Mouse (Mus musculus) midbrain, embryonic 11.5 days (tissue): ENCODE results near the gene Hspa14. TPM values are rescaled to one million over a fixed set of nuclear protein-coding genes. Genes with fewer than 3 reads are reported as not detected.

Experiments used
- ATAC-seq: fragments of 200-750 bp; cut with Nextera tagmentation; 2 replicates; pipeline ENCODE4 v1.8.0; 2017; ENCODE audit warnings: moderate TSS enrichment, moderate library complexity; ENCODE audit not compliant: low FRiP score
- DNase-seq: peaks from one replicate; pipeline ENCODE4 v3.0.0; 2015; ENCODE audit warnings: low spot score; ENCODE audit errors: missing footprints
- H3K27ac ChIP-seq: fragments of 300-500 bp; sonication (generic); 2 replicates; pipeline ENCODE4 v1.5.1; 2014; ENCODE audit warnings: low read depth, low read length
- H3K27me3 ChIP-seq: fragments of 300-500 bp; sonication (generic); 2 replicates; pipeline ENCODE4 v1.6.1; 2014; ENCODE audit warnings: mild to moderate bottlenecking, low read length, moderate library complexity, mixed read lengths; ENCODE audit not compliant: control insufficient read depth, insufficient read depth
- H3K36me3 ChIP-seq: fragments of 300-500 bp; sonication (generic); 2 replicates; pipeline ENCODE4 v1.6.1; 2014; ENCODE audit warnings: mild to moderate bottlenecking, low read length, moderate library complexity, mixed read lengths; ENCODE audit not compliant: control insufficient read depth, insufficient read depth
- H3K4me1 ChIP-seq: fragments of 300-500 bp; sonication (generic); 2 replicates; pipeline ENCODE4 v1.6.1; 2014; ENCODE audit warnings: low read length; ENCODE audit not compliant: control insufficient read depth, insufficient read depth
- H3K4me2 ChIP-seq: fragments of 300-500 bp; sonication (generic); 2 replicates; pipeline ENCODE4 v1.6.1; 2014; ENCODE audit warnings: mild to moderate bottlenecking, moderate library complexity
- H3K4me3 ChIP-seq: fragments of 300-500 bp; sonication (generic); 2 replicates; pipeline ENCODE4 v1.5.1; 2014; ENCODE audit warnings: low read depth, low read length
- H3K9ac ChIP-seq: fragments of 300-500 bp; sonication (generic); 2 replicates; pipeline ENCODE4 v1.6.1; 2014; ENCODE audit warnings: low read length
- H3K9me3 ChIP-seq: fragments of 300-500 bp; sonication (generic); 2 replicates; pipeline ENCODE4 v1.6.1; 2016; ENCODE audit warnings: low read length; ENCODE audit not compliant: control insufficient read depth
- WGBS: fragments of 180-500 bp; shearing (Covaris S2); extraction: QIAGEN DNeasy Blood & Tissue Kit; methylation state at CpG from one replicate; pipeline ENCODE4 v1.1.7; 2014; 5-methylcytosine and 5-hydroxymethylcytosine counted together
- polyA plus RNA-seq: library from polyadenylated mRNA; unstranded; fragments of >200 nt; fragmentation: Nextera tagmentation; extraction: Ambion mirVana; gene quantifications from 2 replicates; pipeline ENCODE4 v1.2.1, GENCODE M21; 2014

Hspa14 gene
- 122 TPM in 2 replicates for polyA plus RNA-seq

GRCm38 (mm10) chr2:3512552-3513454 is at the start of gene Hspa14, which contains the start of the genes Gm45902 and Cdnf:
Gene Hspa14 (minus strand): TSS chr2:3512814.
Gene Gm45902 (minus strand): TSS chr2:3512790.
Gene Cdnf (plus strand): TSS chr2:3513030.
- Histone ChIP-seq H3K9me3 (no peaks in the 10 kb centered on the region), H3K36me3 (peaks cover 10% of the 10 kb centered on the region; the same call in 1 of the 2 replicates), H3K9ac (peak within 1 kb of the TSS; percentile 74), H3K4me1 (peaks cover 9% of the 10 kb centered on the region), H3K27me3 (no peaks in the 10 kb centered on the region), H3K4me3 (peak within 1 kb of the TSS; percentile 50), H3K4me2 (peak within 1 kb of the TSS; percentile 76), H3K27ac (peak within 1 kb of the TSS; percentile 41; the same call in 1 of the 2 replicates)
- peak; percentile 100 for ATAC-seq
- WGBS = under 1% methylated on average over 60 of the region's 60 CpGs
- DNase-seq = peak; percentile 99

DNA sequence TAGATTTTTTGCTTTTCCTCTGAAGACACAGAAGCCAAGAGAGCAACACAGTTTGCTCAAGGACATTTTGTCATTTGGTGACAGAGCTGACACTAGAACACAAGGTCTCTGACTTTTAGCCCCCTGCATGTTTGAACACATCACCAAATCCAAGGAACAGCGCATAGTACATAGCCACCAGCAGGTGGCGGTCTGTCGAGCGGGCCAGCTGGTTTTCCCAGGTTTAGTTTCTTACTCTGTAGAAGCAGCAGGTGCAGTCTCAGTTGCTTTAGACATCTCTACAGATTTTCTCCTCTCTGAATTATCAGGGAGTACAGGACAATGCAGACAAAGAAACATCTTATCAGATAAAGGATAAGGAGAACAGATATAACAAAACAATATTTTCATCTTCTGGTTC is 34.0 kb upstream of the Hspa14 start:
- no peak overlapping the region for H3K4me2 ChIP-seq
- H3K36me3 ChIP-seq = no peaks in the 10 kb centered on the region
- no peaks in the 10 kb centered on the region for H3K9me3 ChIP-seq
- DNase-seq (peak; percentile 90), ATAC-seq (no peak)
- no peaks in the 10 kb centered on the region for H3K4me1 ChIP-seq
- no peaks in the 10 kb centered on the region for H3K27me3 ChIP-seq
- WGBS = 2% methylated on average over 4 of the region's 4 CpGs
- no peak overlapping the region for H3K4me3 ChIP-seq
- no peak overlapping the region for H3K27ac ChIP-seq
- no peak overlapping the region for H3K9ac ChIP-seq

DNA sequence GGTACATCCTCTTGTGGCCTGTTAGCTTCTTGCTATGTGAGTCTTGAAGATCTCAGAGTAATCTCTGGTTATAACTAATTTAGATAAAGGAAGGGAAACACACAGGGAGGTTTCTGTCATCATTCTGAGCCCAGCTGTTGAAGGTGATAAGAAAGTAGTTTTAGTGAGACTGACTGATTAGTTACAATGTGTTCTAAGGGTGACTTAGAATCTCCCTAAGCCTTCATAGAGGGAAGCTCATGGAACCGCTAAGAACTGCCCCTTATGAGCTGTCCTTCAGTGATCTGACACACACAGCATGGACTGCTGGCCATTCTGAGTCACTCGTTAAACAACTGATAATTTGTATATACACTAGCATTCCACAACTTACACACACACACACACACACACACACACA is 33.4 kb upstream of the Hspa14 start:
- ATAC-seq (no peak), DNase-seq (no peak)
- H3K27me3 ChIP-seq = no peaks in the 10 kb centered on the region
- 82% methylated on average over 2 of the region's 2 CpGs for WGBS
- no peaks in the 10 kb centered on the region for H3K9me3 ChIP-seq
- no peaks in the 10 kb centered on the region for H3K4me1 ChIP-seq
- no peak overlapping the region for H3K27ac ChIP-seq
- no peak overlapping the region for H3K4me3 ChIP-seq
- H3K4me2 ChIP-seq = no peak overlapping the region
- H3K9ac ChIP-seq = no peak overlapping the region
- H3K36me3 ChIP-seq = no peaks in the 10 kb centered on the region

- no peaks in the 10 kb centered on the region for H3K4me1 ChIP-seq
- H3K9ac ChIP-seq = no peak overlapping the region
- H3K9me3 ChIP-seq = no peaks in the 10 kb centered on the region
- no peak overlapping the region for H3K27ac ChIP-seq
- no peak overlapping the region for H3K4me3 ChIP-seq
- 77% methylated on average over 9 of the region's 9 CpGs for WGBS
- ATAC-seq = no peak
- no peaks in the 10 kb centered on the region for H3K27me3 ChIP-seq
- no peaks in the 10 kb centered on the region for H3K36me3 ChIP-seq
- H3K4me2 ChIP-seq = no peak overlapping the region
- DNase-seq = peak; percentile 62
Observed at GRCm38 (mm10) chr2:3541307-3542079, 28.9 kb upstream of the Hspa14 start.

- 85% methylated on average over 6 of the region's 6 CpGs for WGBS
- no peaks in the 10 kb centered on the region for H3K9me3 ChIP-seq
- no peaks in the 10 kb centered on the region for H3K36me3 ChIP-seq
- ATAC-seq (no peak), DNase-seq (no peak)
- no peak overlapping the region for H3K27ac ChIP-seq
- H3K9ac ChIP-seq = no peak overlapping the region
- no peaks in the 10 kb centered on the region for H3K4me1 ChIP-seq
- H3K27me3 ChIP-seq = no peaks in the 10 kb centered on the region
- no peak overlapping the region for H3K4me2 ChIP-seq
- no peak overlapping the region for H3K4me3 ChIP-seq
Observed at GRCm38 (mm10) chr2:3526288-3526687, 13.7 kb upstream of the Hspa14 start.

- Histone ChIP-seq H3K4me2 (no peak overlapping the region), H3K9me3 (no peaks in the 10 kb centered on the region), H3K4me1 (no peaks in the 10 kb centered on the region), H3K27me3 (no peaks in the 10 kb centered on the region), H3K9ac (no peak overlapping the region), H3K4me3 (no peak overlapping the region), H3K27ac (no peak overlapping the region), H3K36me3 (no peaks in the 10 kb centered on the region)
- peak; percentile 41 for DNase-seq
- ATAC-seq = no peak
- WGBS = 77% methylated on average over 4 of the region's 4 CpGs
Observed at GRCm38 (mm10) chr2:3522558-3522957, 9.9 kb upstream of the Hspa14 start.

GRCm38 (mm10) chr2:3512076-3512475 is 538 bp downstream of the Hspa14 start:
- peak overlapping the region; percentile 76 for H3K4me2 ChIP-seq
- peaks cover 10% of the 10 kb centered on the region; the same call in 1 of the 2 replicates for H3K36me3 ChIP-seq
- H3K9me3 ChIP-seq = no peaks in the 10 kb centered on the region
- peak overlapping the region; percentile 74 for H3K9ac ChIP-seq
- DNase-seq (peak; percentile 93), ATAC-seq (no peak; the same call in none of the 2 replicates)
- H3K27ac ChIP-seq = no peak overlapping the region; the same call in 1 of the 2 replicates
- peaks cover 9% of the 10 kb centered on the region for H3K4me1 ChIP-seq
- H3K4me3 ChIP-seq = peak overlapping the region; percentile 50
- H3K27me3 ChIP-seq = no peaks in the 10 kb centered on the region
- WGBS = under 1% methylated on average over 15 of the region's 15 CpGs

- Histone ChIP-seq H3K27ac (no peak overlapping the region), H3K4me3 (no peak overlapping the region), H3K27me3 (no peaks in the 10 kb centered on the region), H3K4me2 (no peak overlapping the region), H3K36me3 (peaks cover 10% of the 10 kb centered on the region; the same call in 1 of the 2 replicates), H3K9me3 (no peaks in the 10 kb centered on the region), H3K9ac (no peak overlapping the region), H3K4me1 (no peaks in the 10 kb centered on the region)
- ATAC-seq (no peak), DNase-seq (no peak)
- 97% methylated on average over 5 of the region's 5 CpGs for WGBS
Observed at GRCm38 (mm10) chr2:3500886-3501285, 11.7 kb downstream of the Hspa14 start.
